Mouse (Mus musculus) liver, embryonic 14.5 days (tissue): ENCODE data around the gene Kirrel2.

ENCODE experiments used
- CTCF ChIP-seq: IDR thresholded peaks from 2 replicates; pipeline ENCODE4 v1.5.1; 2016; ENCODE audit warnings: antibody characterized with exemption, low read depth, control low read depth
- EP300 ChIP-seq: IDR thresholded peaks from 2 replicates; pipeline ENCODE4 v1.6.1; 2016; ENCODE audit warnings: antibody characterized with exemption, low read depth

DNA sequence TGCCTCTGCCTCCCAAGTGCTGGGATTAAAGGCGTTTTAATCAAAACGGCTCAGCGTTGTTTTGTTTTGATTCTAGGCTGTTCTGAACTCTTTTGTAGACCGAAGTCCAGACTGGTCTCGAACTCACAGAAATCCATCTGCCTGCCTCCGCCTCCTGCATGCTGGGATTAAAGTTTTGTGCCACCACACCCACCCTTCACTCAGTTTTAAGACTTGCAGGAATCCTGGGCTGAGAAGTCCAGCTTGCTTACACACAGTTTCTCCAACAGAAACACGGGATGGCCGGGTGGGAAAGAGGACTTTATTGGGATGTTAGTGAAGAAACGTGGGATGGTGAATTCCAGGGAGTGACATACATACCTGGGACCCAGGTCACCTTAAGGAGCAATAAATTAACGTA is 22.8 kb downstream of the Kirrel2 start:
- TF ChIP-seq CTCF, result no peak
- no peak for TF ChIP-seq EP300
